In genomic region chr12:81168031-81168430, GRCm38 (mm10) we compare ENCODE assay signal across 17 mouse cellular contexts.
"Had no signal": no experiment of that assay in that cellular context is flagged by ENCODE, and none has a peak within 500 bp of the region (broad histone marks: within the 10 kb centered on the region; RNA-seq: fewer than 3 reads in every experiment).

No protein-coding gene starts in this region.

- H3K4me3 ChIP-seq: liver, embryonic 15.5 days; midbrain, embryonic 10.5 days; midbrain, embryonic 13.5 days; myocyte; neural tube, embryonic 13.5 days; neural tube, embryonic 15.5 days had no signal

- H3K9ac ChIP-seq: liver, embryonic 15.5 days; lung, embryonic 14.5 days; midbrain, embryonic 13.5 days; neural tube, embryonic 15.5 days had no signal

- H3K9me3 ChIP-seq: liver, embryonic 15.5 days; midbrain, embryonic 10.5 days; midbrain, embryonic 13.5 days; neural tube, embryonic 13.5 days; neural tube, embryonic 15.5 days had no signal

- DNase-seq: lung, adult 18-20 months; lung, embryonic 14.5 days; lung, postnatal 10 days; lung, postnatal 4 days; right cerebral cortex, adult 18-20 months; right cerebral cortex, postnatal 25 days; right cerebral cortex, postnatal 4 days; spleen, adult 18-20 months; thymus, adult 18-20 months; thymus, postnatal 36 days had no signal

- H3K4me2 ChIP-seq: liver, embryonic 15.5 days; lung, embryonic 14.5 days; midbrain, embryonic 13.5 days; neural tube, embryonic 13.5 days; neural tube, embryonic 15.5 days had no signal

- H3K4me1 ChIP-seq: liver, embryonic 15.5 days had no signal

- H3K27ac ChIP-seq: liver, embryonic 15.5 days; midbrain, embryonic 10.5 days; midbrain, embryonic 13.5 days; neural tube, embryonic 13.5 days; neural tube, embryonic 15.5 days had no signal

- H3K36me3 ChIP-seq: liver, embryonic 15.5 days; midbrain, embryonic 13.5 days; neural tube, embryonic 13.5 days; neural tube, embryonic 15.5 days had no signal

- ATAC-seq: midbrain, embryonic 13.5 days; midbrain, embryonic 16.5 days had no signal

- H3K27me3 ChIP-seq: liver, embryonic 15.5 days; midbrain, embryonic 13.5 days had no signal
